Mouse (Mus musculus): ENCODE measurements at regions not wholly inside any gene's neighbourhood (a gene's known extent, or its start where the extent isn't known, plus 50 kb on each side); places are given as distances from the start of the nearest gene placed in this dataset.

DNA sequence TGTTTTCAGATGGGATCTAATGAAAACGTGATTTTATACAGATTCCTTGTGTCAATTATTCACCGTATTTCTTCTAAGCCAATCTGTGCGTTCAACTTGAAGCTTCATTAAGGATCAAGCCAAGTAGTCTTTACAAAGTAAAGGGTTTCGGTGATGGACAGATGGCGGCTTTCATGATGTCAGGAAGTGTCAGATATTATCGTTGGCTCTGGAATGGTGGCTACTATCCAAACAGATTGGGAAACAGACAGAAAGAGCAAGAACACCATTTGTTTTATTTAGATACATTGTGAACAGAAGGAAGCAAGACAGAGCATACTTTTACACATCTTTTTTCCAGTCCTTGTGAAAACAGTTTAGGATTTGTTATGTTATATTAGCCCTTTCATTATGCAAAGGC, 269.3 kb downstream of the Etv1 start:
- TF ChIP-seq POLR2A (IDR thresholded peaks at IDR 0.05; ENCODE audit: extremely low read depth, insufficient read depth, low read length) (no peak), CTCF (IDR thresholded peaks at IDR 0.05; ENCODE audit: low read depth, low read length) (no peak)
